Mouse (Mus musculus) thymus, postnatal 25 days (tissue): Measurements from ENCODE around the gene H2-T23.
"Not testable (repeated sequence)": the region's sequence is repeated elsewhere in the genome, so short reads cannot be mapped to it uniquely, and the experiment has no call there.

Experiments
- DNase-seq: peaks from one replicate; pipeline ENCODE4 v3.0.0; 2022

Gene H2-T23

GRCm38 (mm10) chr17:36032351-36032875 is at the start of gene H2-T23:
Gene H2-T23, minus strand, starts transcription at chr17:36032855.
- peak; percentile 77 for DNase-seq

- not testable (repeated sequence) for DNase-seq
Observed at GRCm38 (mm10) chr17:36081901-36082300, 49.2 kb upstream of the H2-T23 start.

DNA sequence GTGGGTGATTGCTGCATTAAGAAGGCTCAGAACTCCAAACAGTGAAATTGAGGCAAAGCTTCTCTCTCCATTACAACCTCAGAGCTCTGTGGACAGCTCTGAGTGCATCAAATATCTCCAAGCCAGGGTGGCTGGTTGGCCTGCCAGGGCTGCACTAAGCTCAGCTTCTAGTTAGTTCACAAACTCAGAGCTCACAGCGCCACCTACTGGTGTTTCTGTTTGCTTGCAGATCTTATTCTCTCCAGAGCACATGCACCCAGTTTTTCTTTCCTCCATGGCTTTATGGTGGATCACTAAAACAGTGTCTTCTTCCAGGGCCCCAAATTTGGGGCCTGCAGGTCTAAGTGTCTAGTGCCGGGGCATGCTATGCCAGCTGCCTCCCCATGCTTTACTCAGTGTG is 28.2 kb upstream of the H2-T23 start:
- peak; percentile 94 for DNase-seq

DNA sequence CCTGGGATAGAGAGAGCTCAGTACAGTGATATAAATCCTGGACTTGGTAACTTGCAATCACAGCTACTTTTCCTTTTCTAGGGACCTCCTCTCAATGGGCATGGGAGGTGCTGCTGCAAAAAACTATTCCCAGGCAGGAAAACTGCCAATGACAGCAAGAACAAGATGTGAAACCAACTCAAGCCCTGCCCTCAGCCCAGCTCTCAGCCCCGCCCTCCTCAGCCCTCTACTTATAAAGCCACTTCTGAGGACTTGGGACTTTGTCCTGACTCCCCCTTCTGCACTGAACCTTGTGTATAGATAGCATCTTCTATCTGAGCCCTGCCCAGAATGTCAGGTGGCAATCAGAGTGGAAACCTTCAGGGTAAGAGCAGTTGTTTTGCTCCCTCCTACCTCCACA is 25.7 kb upstream of the H2-T23 start, which contains the start of gene Gm11127:
Gene Gm11127 (minus strand): TSS at position 10 of the 400 bp plus-strand sequence.
- DNase-seq = not testable (repeated sequence)

DNA sequence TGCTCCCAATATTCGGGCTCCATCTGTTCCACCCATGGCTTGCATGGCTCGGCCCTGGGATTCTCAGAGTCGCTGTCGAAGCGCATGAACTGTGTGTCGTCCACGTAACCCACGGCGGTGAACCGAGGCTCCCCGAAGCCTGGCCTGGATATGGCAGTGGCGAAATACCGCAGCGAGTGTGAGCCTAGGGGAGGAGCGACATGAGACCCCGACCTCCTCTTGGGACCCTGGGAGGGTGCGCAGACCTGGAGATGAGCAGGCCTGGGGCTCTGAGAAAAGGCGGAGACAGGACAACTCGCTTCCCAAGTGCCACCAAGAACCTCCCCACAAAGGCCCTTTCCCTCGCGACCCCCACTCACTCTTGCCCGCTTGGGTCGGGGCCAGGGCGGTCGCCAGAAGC is 25.3 kb upstream of the H2-T23 start:
- DNase-seq = not testable (repeated sequence)

DNA sequence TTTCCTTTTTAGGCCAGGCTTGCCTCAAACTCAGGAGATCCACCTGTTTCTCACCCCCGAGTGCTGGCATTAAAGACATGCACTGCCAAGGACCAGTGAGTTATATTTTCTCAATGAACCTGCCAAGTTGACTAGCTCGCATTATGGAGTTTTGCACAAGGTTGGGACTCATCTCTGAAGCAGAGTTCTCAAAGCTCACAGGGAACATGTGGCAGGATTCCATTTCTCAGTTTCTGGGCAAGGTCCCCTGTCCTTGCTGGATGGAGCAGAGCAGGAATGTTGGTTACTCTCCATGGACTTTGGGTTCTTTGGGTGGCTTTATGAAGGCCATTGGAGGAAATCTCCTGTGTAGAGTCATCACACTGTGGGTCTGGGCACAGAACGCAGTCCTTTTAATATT is 10.6 kb upstream of the H2-T23 start:
- no peak for DNase-seq

DNA sequence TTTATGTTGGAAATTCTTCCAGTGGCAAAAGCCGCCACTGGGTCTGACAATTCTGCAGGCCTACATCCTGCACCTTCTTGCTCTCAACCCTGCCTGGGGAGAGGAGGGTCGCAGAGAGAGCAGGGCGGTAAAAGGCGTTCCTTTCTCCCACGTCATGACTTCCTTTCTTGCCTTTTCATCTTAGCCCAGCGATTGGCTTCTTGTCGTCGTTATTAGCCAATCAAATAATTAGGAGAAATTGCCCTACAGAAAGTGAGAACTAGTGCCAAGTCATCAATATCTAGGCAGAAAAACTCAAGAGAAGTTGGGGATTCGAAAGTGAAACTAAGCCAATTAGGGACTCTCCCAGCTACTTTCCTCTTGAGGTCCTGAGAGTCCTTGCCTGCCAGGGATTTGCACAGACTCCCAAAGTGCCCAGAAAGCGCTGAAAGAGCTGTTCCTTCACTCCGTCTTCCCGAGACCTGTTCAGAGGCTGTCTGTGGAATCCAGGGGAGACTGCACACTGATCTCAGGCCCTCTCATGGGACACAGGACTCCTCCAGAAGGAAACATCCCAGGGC is 10.0 kb upstream of the H2-T23 start, which contains the start of the genes H2-T22 and Gm6034:
Gene H2-T22 (minus strand): TSS at position 138 of the 560 bp plus-strand sequence.
Gene Gm6034 (plus strand): TSS at position 352 of the 560 bp plus-strand sequence.
- DNase-seq = peak; percentile 82

- DNase-seq = peak; percentile 50
Observed at GRCm38 (mm10) chr17:36042055-36042454, 9.4 kb upstream of the H2-T23 start.

DNA sequence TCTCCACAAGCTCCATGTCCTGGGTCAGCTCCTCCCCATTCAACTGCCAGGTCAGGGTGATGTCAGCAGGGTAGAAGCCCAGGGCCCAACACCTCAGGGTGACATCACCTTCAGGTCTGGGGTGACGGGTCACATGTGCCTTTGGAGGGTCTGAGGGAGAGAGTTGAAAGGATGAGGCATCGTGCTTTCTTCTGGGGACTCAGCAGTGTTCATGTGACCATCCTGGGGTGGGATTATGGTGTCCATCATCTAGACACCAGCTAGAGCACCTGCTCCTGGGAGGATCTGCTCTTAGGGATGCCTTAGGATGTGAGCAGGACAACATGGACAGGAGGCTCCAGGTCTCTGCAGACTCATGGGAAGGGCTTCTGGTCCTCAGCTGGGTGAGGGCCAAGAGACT is 7.9 kb upstream of the H2-T23 start:
- not testable (repeated sequence) for DNase-seq

- not testable (repeated sequence) for DNase-seq
Observed at GRCm38 (mm10) chr17:36036126-36036525, 3.5 kb upstream of the H2-T23 start.

GRCm38 (mm10) chr17:36035010-36035638 is 2.5 kb upstream of the H2-T23 start:
- DNase-seq = peak; percentile 86

GRCm38 (mm10) chr17:36034524-36034923 is 1.9 kb upstream of the H2-T23 start:
- not testable (repeated sequence) for DNase-seq

GRCm38 (mm10) chr17:36031583-36032331 is 898 bp downstream of the H2-T23 start:
- peak; percentile 80 for DNase-seq

GRCm38 (mm10) chr17:36030703-36031582 is 1.7 kb downstream of the H2-T23 start:
- DNase-seq = not testable (repeated sequence)

GRCm38 (mm10) chr17:36030046-36030702 is 2.5 kb downstream of the H2-T23 start:
- not testable (repeated sequence) for DNase-seq

GRCm38 (mm10) chr17:36028879-36029619 is 3.6 kb downstream of the H2-T23 start:
- DNase-seq = no peak

- no peak for DNase-seq
Observed at GRCm38 (mm10) chr17:36027663-36028062, 5.0 kb downstream of the H2-T23 start.

GRCm38 (mm10) chr17:36025901-36026300 is 6.8 kb downstream of the H2-T23 start:
- no peak for DNase-seq

GRCm38 (mm10) chr17:36025197-36025596 is 7.5 kb downstream of the H2-T23 start:
- DNase-seq = no peak

- peak; percentile 55 for DNase-seq
Observed at GRCm38 (mm10) chr17:36023710-36024654, 8.7 kb downstream of the H2-T23 start.
